Mouse (Mus musculus) intestine, postnatal 0 days (tissue): ENCODE data around the gene Zfp119b. TPM values are rescaled to one million over a fixed set of nuclear protein-coding genes. Genes with fewer than 3 reads are reported as not detected.
"Not testable (repeated sequence)": the region's sequence is repeated elsewhere in the genome, so short reads cannot be mapped to it uniquely, and the experiment has no call there.

ENCODE experiments used
- ATAC-seq: fragments of 200-750 bp; cut with Nextera tagmentation; 2 replicates; pipeline ENCODE4 v1.8.0; 2017; ENCODE audit warnings: mild to moderate bottlenecking, moderate TSS enrichment, moderate library complexity
- H3K27ac ChIP-seq: fragments of 300-500 bp; sonication (generic); 2 replicates; pipeline ENCODE4 v1.5.1; 2014; ENCODE audit warnings: mild to moderate bottlenecking, low read depth, low read length, moderate library complexity
- H3K27me3 ChIP-seq: fragments of 300-500 bp; sonication (generic); replicated peaks from 2 replicates; pipeline ENCODE4 v1.6.1; 2014; ENCODE audit warnings: low read length, mixed read lengths; ENCODE audit not compliant: control insufficient read depth, insufficient read depth
- H3K36me3 ChIP-seq: fragments of 300-500 bp; sonication (generic); 2 replicates; pipeline ENCODE4 v1.6.1; 2014; ENCODE audit warnings: mild to moderate bottlenecking, moderate library complexity; ENCODE audit not compliant: control insufficient read depth, insufficient read depth
- H3K4me1 ChIP-seq: fragments of 300-500 bp; sonication (generic); replicated peaks from 2 replicates; pipeline ENCODE4 v1.6.1; 2014; ENCODE audit warnings: antibody characterized with exemption, low read length, mixed read lengths; ENCODE audit not compliant: control insufficient read depth, insufficient read depth
- H3K4me2 ChIP-seq: fragments of 300-500 bp; sonication (generic); replicated peaks from 2 replicates; pipeline ENCODE4 v1.6.1; 2014; ENCODE audit warnings: low read depth, mild to moderate bottlenecking, moderate library complexity
- H3K4me3 ChIP-seq: fragments of 300-500 bp; sonication (generic); 2 replicates; pipeline ENCODE4 v1.5.1; 2014; ENCODE audit warnings: low read depth, low read length
- H3K9ac ChIP-seq: fragments of 300-500 bp; sonication (generic); 2 replicates; pipeline ENCODE4 v1.6.1; 2014; ENCODE audit warnings: mild to moderate bottlenecking, low read depth, low read length
- H3K9me3 ChIP-seq: fragments of 300-500 bp; sonication (generic); 2 replicates; pipeline ENCODE4 v1.6.1; 2016; ENCODE audit warnings: mixed run types; ENCODE audit not compliant: control insufficient read depth
- CTCF ChIP-seq: sonication (generic); IDR thresholded peaks from 2 replicates; pipeline ENCODE4 v1.5.1; 2016; ENCODE audit warnings: low read depth, mild to moderate bottlenecking, control low read depth, antibody characterized with exemption, moderate library complexity
- WGBS: fragments of 180-500 bp; shearing (Covaris S2); extraction: QIAGEN DNeasy Blood & Tissue Kit; methylation state at CpG from one replicate; pipeline ENCODE4 v1.1.7; 2014; 5-methylcytosine and 5-hydroxymethylcytosine counted together
- polyA plus RNA-seq: library from polyadenylated mRNA; unstranded; fragments of >200 nt; fragmentation: Nextera tagmentation; extraction: Ambion mirVana; gene quantifications from 2 replicates; pipeline ENCODE4 v1.2.1, GENCODE M21; 2015

The Zfp119b gene
- polyA plus RNA-seq, 1 experiment from 2014 or later = 3.7 TPM

DNA sequence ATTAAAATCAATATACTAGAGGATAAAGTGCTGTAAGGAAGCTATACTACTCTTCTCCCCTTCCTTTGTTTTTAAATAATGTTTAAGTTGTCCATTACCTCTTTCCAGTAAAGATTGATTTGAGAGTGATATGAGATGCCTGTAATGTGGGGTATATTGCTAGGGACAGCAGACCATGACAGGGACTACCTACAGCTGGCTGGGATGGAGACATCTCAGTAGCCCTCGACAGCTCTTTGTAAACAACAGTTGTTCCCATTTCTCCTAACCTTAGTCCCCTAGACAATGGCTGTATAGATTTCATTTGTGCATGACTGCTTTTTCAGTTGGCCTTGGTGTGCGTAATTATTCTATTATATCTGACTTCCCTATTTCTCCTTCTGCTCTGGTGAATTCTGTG, 46.2 kb downstream of the Zfp119b start:
- peaks cover 5% of the 10 kb centered on the region; the same call in 1 of the 2 replicates for H3K9me3 ChIP-seq
- ATAC-seq = no peak
- H3K27ac ChIP-seq = no peak overlapping the region
- TF ChIP-seq CTCF = no peak
- H3K4me1 ChIP-seq = no peaks in the 10 kb centered on the region
- 36% methylated on average over 2 of the region's 2 CpGs for WGBS
- no peaks in the 10 kb centered on the region for H3K27me3 ChIP-seq
- H3K4me3 ChIP-seq = no peak overlapping the region
- no peak overlapping the region for H3K4me2 ChIP-seq
- H3K9ac ChIP-seq = no peak overlapping the region
- H3K36me3 ChIP-seq = peaks cover 3% of the 10 kb centered on the region; the same call in 1 of the 2 replicates

DNA sequence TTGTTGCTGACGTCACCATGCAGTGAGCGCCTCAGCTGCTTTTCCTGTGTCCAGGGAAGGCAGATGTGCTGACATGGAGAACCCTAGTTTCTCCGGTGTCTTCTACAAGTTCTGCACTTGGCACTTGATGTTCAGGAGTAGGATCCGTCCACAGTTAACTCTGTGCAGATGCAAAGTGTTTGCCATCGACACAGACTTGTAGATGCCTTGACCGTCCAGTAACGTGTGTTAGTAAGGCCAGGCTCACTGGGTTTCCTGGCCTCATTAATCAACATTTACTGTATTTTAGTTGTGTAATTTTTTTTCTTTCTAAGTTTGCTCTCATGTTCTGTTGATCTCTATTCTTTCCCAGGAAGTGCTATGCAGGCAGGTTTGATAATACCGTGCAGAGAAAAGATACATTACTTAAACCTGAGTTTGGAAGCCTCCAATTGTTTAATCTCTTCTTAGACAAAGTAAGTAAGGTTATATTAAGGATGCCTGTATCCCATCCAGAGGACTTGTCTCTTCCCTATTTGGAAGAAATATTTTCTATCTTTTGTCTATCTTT, 56.8 kb downstream of the Zfp119b start:
- 0 out of 2 replicates have a peak overlapping the region, but pooled peaks have one; percentile 37 for H3K9ac ChIP-seq
- H3K27ac ChIP-seq = peak overlapping the region; percentile 68
- WGBS = 8% methylated on average over 5 of the region's 8 CpGs

More for the DNA sequence above, 56.8 kb downstream of the Zfp119b start:
- Histone ChIP-seq H3K4me2 (peak overlapping the region; percentile 60), H3K4me3 (peak overlapping the region; percentile 46)
- not testable (repeated sequence) for H3K9me3 ChIP-seq, H3K27me3 ChIP-seq, H3K36me3 ChIP-seq, ATAC-seq, H3K4me1 ChIP-seq

Other genes with a start within 250 kb of the Zfp119b start
- 1.9 and 2.4 TPM in 2 replicates for gene Pot1b, start 236.9 kb downstream of the Zfp119b start, polyA plus RNA-seq
- gene Adgre4, start 199.5 kb downstream of the Zfp119b start, polyA plus RNA-seq = 0.31 TPM in 2 replicates
- 4.9 and 5.1 TPM in 2 replicates for gene Zfp119a, start 70.6 kb downstream of the Zfp119b start, polyA plus RNA-seq
- gene Zfp959, start 57.4 kb downstream of the Zfp119b start, polyA plus RNA-seq = 4.8 and 5.0 TPM in 2 replicates
- 1.5 and 1.6 TPM in 2 replicates for gene Ebi3, start 3.1 kb upstream of the Zfp119b start, polyA plus RNA-seq
- 10.2 and 10.9 TPM in 2 replicates for gene Yju2, start 9.6 kb upstream of the Zfp119b start, polyA plus RNA-seq
- gene Shd, start 21.0 kb upstream of the Zfp119b start, polyA plus RNA-seq = 2.7 and 2.9 TPM in 2 replicates
- 3.6 and 4.2 TPM in 2 replicates for gene Fsd1, start 37.0 kb upstream of the Zfp119b start, polyA plus RNA-seq
- 82.8 and 84.5 TPM in 2 replicates for gene Stap2, start 56.1 kb upstream of the Zfp119b start, polyA plus RNA-seq
- 41.4 and 43.0 TPM in 2 replicates for gene Mpnd, start 56.2 kb upstream of the Zfp119b start, polyA plus RNA-seq
- gene Sh3gl1, start 87.1 kb upstream of the Zfp119b start, polyA plus RNA-seq = 92.3 and 97.0 TPM in 2 replicates
- gene Chaf1a, start 90.9 kb upstream of the Zfp119b start, polyA plus RNA-seq = 4.8 and 5.2 TPM in 2 replicates
- gene Ubxn6, start 125.5 kb upstream of the Zfp119b start, polyA plus RNA-seq = 42.5 and 47.7 TPM in 2 replicates
- 25.9 and 33.6 TPM in 2 replicates for gene Hdgfl2, start 130.1 kb upstream of the Zfp119b start, polyA plus RNA-seq
- gene Plin4, start 160.3 kb upstream of the Zfp119b start, polyA plus RNA-seq = 0.30 and 0.31 TPM in 2 replicates
- gene Plin5, start 168.1 kb upstream of the Zfp119b start, polyA plus RNA-seq = 0.10 TPM in 1 of 2 replicates, not detected in the other
- gene Lrg1, start 172.5 kb upstream of the Zfp119b start, polyA plus RNA-seq = 3.6 and 3.9 TPM in 2 replicates
- gene Sema6b, start 190.8 kb upstream of the Zfp119b start, polyA plus RNA-seq = 0.94 and 1.1 TPM in 2 replicates
- 4.6 and 5.1 TPM in 2 replicates for gene Tnfaip8l1, start 213.0 kb upstream of the Zfp119b start, polyA plus RNA-seq
- 83.5 and 90.5 TPM in 2 replicates for gene Mydgf, start 234.4 kb upstream of the Zfp119b start, polyA plus RNA-seq